Mouse (Mus musculus) gastrocnemius, adult 2 months (tissue): ENCODE results near the gene Utp18. TPM values are rescaled to one million over a fixed set of nuclear protein-coding genes. Genes with fewer than 3 reads are reported as not detected.
"Not testable (repeated sequence)": the region's sequence is repeated elsewhere in the genome, so short reads cannot be mapped to it uniquely, and the experiment has no call there.

Experiments used
- DNase-seq: peaks from one replicate; pipeline ENCODE4 v3.0.0; 2022
- H3K27ac ChIP-seq: fragments of 200-600 bp; 2 replicates; pipeline ENCODE4 v1.8.1; 2022; ENCODE audit warnings: mild to moderate bottlenecking
- H3K4me3 ChIP-seq: fragments of 200-600 bp; 2 replicates; pipeline ENCODE4 v1.8.1; 2022; ENCODE audit warnings: mild to moderate bottlenecking, moderate library complexity
- CTCF ChIP-seq: fragments of 200-600 bp; IDR thresholded peaks from 2 replicates; pipeline ENCODE4 v1.8.1; 2022; ENCODE audit warnings: antibody characterized with exemption, mild to moderate bottlenecking, moderate library complexity
- intact Hi-C: fragments of 180-260 bp; cut with DNase I; formaldehyde crosslinking; loops from one replicate; pipeline ENCODE4 v1.15.1; 2025
- long read RNA-seq, 2 experiments: library from polyadenylated mRNA; stranded (forward); transcript quantifications; one replicate each; pipeline ENCODE4 v2.0.0; 2021
- total RNA-seq, 2 experiments: library from RNA; stranded (reverse); gene quantifications; 2 replicates each; pipeline ENCODE4 v1.2.3; 2021

Gene Utp18
- 1 to 10 TPM; 8.9 to 9.4 TPM for total RNA-seq
- long read RNA-seq, experiment 1, transcript Utp18-201 (14 exons, 2,613 nt): major isoform, 28 of 31 reads
- long read RNA-seq, experiment 1, partial matches to known transcripts: 0 of 31 reads
- long read RNA-seq, experiment 1, other reads (novel, unspliced or antisense): 3 of 31 reads
- long read RNA-seq, experiment 2, transcript Utp18-201 (14 exons, 2,613 nt): major isoform, 17 of 18 reads
- long read RNA-seq, experiment 2, partial matches to known transcripts: 0 of 18 reads
- long read RNA-seq, experiment 2, other reads (novel, unspliced or antisense): 1 of 18 reads

GRCm38 (mm10) chr11:93885572-93886410, at the start of gene Utp18, which contains the start of gene Mbtd1:
Gene Utp18 (minus strand): TSS chr11:93885766.
Gene Mbtd1 (plus strand): TSS chr11:93885852.
- no peak for TF ChIP-seq CTCF
- Histone ChIP-seq H3K27ac (peak within 1 kb of the TSS; percentile 99), H3K4me3 (peak within 1 kb of the TSS; percentile 92)
- DNase-seq: peak; percentile 99
- intact Hi-C loops: no loop called here

GRCm38 (mm10) chr11:93929106-93929505, 43.5 kb upstream of the Utp18 start:
- peak; percentile 34 for TF ChIP-seq CTCF
- Histone ChIP-seq H3K27ac (no peak overlapping the region), H3K4me3 (no peak overlapping the region)
- intact Hi-C loops: no loop called here
- no peak for DNase-seq

GRCm38 (mm10) chr11:93915019-93915418, 29.5 kb upstream of the Utp18 start:
- DNase-seq, intact Hi-C loops, H3K27ac ChIP-seq: not testable (repeated sequence)

GRCm38 (mm10) chr11:93911603-93912002, 26.0 kb upstream of the Utp18 start:
- no peak for TF ChIP-seq CTCF
- intact Hi-C loops: no loop called here
- DNase-seq: no peak
- Histone ChIP-seq H3K4me3 (no peak overlapping the region), H3K27ac (no peak overlapping the region)

More at GRCm38 (mm10) chr11:93915019-93915418, 29.5 kb upstream of the Utp18 start:
- not testable (repeated sequence) for H3K4me3 ChIP-seq

- Histone ChIP-seq H3K4me3 (no peak overlapping the region), H3K27ac (no peak overlapping the region)
- intact Hi-C loops: no loop called here
- TF ChIP-seq CTCF: no peak
- DNase-seq: no peak
These were observed 23.3 kb upstream of the Utp18 start for GRCm38 (mm10) chr11:93908829-93909228.

GRCm38 (mm10) chr11:93907839-93908238, 22.3 kb upstream of the Utp18 start:
- intact Hi-C loops: no loop called here
- TF ChIP-seq CTCF: no peak
- H3K27ac ChIP-seq: no peak overlapping the region

GRCm38 (mm10) chr11:93906834-93907233, 21.3 kb upstream of the Utp18 start:
- intact Hi-C loops: no loop called here
- no peak overlapping the region for H3K4me3 ChIP-seq
- no peak for DNase-seq
- no peak for TF ChIP-seq CTCF
- no peak overlapping the region for H3K27ac ChIP-seq

More at GRCm38 (mm10) chr11:93907839-93908238, 22.3 kb upstream of the Utp18 start:
- no peak for DNase-seq
- no peak overlapping the region for H3K4me3 ChIP-seq

GRCm38 (mm10) chr11:93897732-93898131, 12.2 kb upstream of the Utp18 start:
- Histone ChIP-seq H3K4me3 (no peak overlapping the region), H3K27ac (no peak overlapping the region)
- no peak for TF ChIP-seq CTCF
- intact Hi-C loops: no loop called here
- no peak for DNase-seq

- H3K4me3 ChIP-seq: peak overlapping the region; percentile 92
- TF ChIP-seq CTCF: no peak
- H3K27ac ChIP-seq: peak overlapping the region; percentile 99; the same call in 1 of the 2 replicates
- intact Hi-C loops: no loop called here
- DNase-seq: no peak
These were observed 1.5 kb upstream of the Utp18 start for GRCm38 (mm10) chr11:93887080-93887447.

- intact Hi-C loops: no loop called here
- peak; percentile 31 for DNase-seq
- no peak for TF ChIP-seq CTCF
These were observed 979 bp upstream of the Utp18 start for GRCm38 (mm10) chr11:93886411-93887079.

GRCm38 (mm10) chr11:93884901-93885571, 530 bp downstream of the Utp18 start:
- intact Hi-C loops: no loop called here
- peak; percentile 19; the same call in 1 of the 2 replicates for TF ChIP-seq CTCF
- H3K27ac ChIP-seq: peak overlapping the region; percentile 99
- DNase-seq: peak; percentile 77
- H3K4me3 ChIP-seq: peak overlapping the region; percentile 92

More at GRCm38 (mm10) chr11:93886411-93887079, 979 bp upstream of the Utp18 start:
- H3K27ac ChIP-seq: peak overlapping the region; percentile 99
- peak overlapping the region; percentile 92 for H3K4me3 ChIP-seq

GRCm38 (mm10) chr11:93884068-93884467, 1.5 kb downstream of the Utp18 start:
- peak overlapping the region; percentile 92; the same call in 1 of the 2 replicates for H3K4me3 ChIP-seq
- H3K27ac ChIP-seq: peak overlapping the region; percentile 99; the same call in 1 of the 2 replicates
- intact Hi-C loops: no loop called here
- no peak for TF ChIP-seq CTCF
- no peak for DNase-seq
